Mouse (Mus musculus) lung, postnatal 0 days (tissue): ENCODE results near the gene Dpy19l3.

Experiments
- CTCF ChIP-seq: IDR thresholded peaks from 2 replicates; pipeline ENCODE4 v1.5.1; 2016; ENCODE audit warnings: antibody characterized with exemption, mild to moderate bottlenecking
- EP300 ChIP-seq: IDR thresholded peaks from 2 replicates; pipeline ENCODE4 v1.6.1; 2016; ENCODE audit warnings: antibody characterized with exemption, mild to moderate bottlenecking, control low read depth

GRCm38 (mm10) chr7:35687229-35687628 lies 67.0 kb downstream of the Dpy19l3 start:
- TF ChIP-seq CTCF, result no peak
- TF ChIP-seq EP300, result no peak
